Mouse (Mus musculus): ENCODE measurements around the gene Moxd2.

DNA sequence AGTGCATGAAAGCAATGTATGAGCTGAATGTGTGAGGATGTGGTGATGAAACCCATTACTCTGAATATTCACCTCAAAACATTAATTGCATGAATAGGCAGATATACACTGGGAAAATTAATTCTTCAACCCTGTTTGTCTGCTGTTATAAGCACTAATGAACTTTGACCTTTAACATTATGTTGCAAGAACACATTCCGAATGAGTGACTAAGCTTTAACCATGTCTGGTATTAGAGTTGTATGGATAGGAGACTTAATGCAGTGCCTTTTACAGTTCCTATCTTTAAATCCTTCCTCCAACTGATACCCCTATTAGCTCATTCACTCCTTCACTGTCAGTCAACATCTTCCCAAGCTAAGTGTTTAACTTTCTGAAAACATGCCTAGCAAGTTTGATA is 7.4 kb upstream of the Moxd2 start:
- TF ChIP-seq TAL1 (IDR thresholded peaks at IDR 0.05; ENCODE audit: low read length): no peak
- TF ChIP-seq GATA1 (IDR thresholded peaks at IDR 0.05; ENCODE audit: low read length): no peak

Measured in erythroblast, embryonic 14.5 days (primary cell).